Mouse (Mus musculus): Measurements from ENCODE around the gene Mpnd. TPM values are rescaled to one million over a fixed set of nuclear protein-coding genes. Genes with fewer than 3 reads are reported as not detected.
A peak's percentile ranks its signal among the peaks of the same experiment; 100 is the strongest.

The Mpnd gene
- polyA plus RNA-seq, 1 experiment from 2014 or later, result 191 TPM

DNA sequence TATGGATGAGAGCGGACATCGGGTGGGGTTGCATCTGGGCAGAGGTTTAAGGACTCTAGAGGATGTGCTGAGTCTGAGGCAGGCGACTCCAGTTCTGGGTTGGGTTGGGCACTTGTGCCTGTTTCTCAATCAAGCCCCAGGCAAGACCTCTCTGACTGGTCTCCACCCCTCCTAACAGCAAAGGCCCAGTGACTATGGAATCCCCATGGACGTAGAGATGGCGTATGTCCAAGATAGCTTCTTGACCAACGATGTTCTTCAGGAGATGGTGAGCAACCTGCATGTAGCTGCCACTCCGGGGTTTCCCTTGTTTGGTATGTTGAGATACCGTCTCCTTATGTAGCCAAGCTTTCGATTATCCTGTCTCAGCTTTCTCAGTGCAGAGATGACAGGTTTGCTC lies 9.8 kb downstream of the Mpnd start:
- Histone ChIP-seq H3K4me3 (no peak overlapping the region), H3K4me2 (replicated peaks) (no peak overlapping the region), H3K9me3 (no peaks in the 10 kb centered on the region), H3K27ac (replicated peaks) (no peak overlapping the region), H3K36me3 (peaks cover 74% of the 10 kb centered on the region), H3K27me3 (no peaks in the 10 kb centered on the region), H3K4me1 (peaks cover 17% of the 10 kb centered on the region), H3K9ac (replicated peaks) (no peak overlapping the region)
- no peak for ATAC-seq (replicated peaks)
- 92% methylated on average over 9 of the region's 9 CpGs for WGBS

DNA sequence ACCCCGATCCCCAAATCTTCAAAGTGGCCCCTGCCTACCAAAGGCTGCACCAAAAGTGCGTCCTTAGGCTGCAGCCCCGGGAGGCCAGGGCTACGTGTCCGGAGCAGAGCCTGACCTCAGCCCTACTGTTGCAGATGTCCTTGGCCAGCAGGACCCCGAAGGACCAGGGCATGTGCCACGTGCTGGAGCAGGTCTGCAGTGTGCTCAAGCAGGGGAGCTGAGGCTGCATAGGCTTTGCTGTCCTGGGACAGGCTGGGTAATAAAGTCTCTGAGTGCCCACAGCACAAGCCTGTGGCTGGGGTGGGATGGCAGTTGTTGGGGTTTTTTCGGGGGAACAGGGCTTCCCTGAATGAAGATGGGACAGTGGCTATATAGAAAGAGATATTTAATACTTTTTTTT lies 10.9 kb downstream of the Mpnd start:
- no peak overlapping the region for H3K9ac ChIP-seq (replicated peaks)

DNA sequence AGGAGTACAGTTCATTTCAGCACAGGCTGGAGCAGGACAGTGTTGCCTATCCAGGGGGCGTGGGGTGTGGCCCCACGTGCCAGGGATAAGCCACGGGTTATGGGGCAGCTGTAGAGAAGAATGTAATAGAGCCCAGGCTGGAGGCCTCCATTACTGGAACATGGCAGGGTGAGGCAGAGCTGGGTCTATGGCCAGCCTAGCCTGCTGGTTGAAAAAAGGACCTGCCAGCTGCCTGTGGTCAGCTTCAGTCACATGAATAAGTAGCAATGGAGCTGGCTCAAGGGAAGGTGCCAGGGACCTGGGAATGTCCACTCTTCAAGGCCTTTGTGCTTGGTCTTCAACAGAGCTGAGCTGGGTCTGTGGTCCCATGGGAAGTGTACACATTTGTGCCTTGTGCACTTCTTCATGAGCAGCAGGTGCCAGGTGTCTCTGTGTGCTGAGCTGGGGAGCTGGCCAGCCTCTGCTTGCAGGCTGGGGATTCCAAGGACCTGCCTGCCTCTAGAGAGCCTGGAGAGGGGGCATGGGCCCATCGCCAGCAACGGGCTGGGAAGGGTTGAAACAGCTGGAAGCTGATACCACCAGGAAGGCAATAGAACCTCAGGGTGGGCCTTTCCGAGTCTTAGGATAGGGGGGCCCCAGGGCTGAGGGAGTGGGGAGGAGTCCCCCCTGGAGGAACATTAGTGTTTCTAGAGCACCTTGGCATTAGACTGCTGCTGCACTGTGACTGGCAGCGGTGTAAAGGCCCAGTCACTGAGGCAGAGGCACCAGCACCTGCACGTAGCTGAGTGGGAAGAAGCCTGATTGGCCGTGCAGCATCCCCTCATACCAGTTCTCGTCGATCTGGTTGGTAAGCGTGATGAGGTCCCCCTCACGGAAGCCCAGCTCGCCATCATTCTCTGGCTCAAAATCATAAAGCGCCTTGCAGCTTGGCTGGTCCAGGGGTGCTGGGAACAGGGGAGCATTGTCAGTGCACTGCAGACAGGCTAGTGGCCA lies 11.6 kb downstream of the Mpnd start:
- 87% methylated on average over 15 of the region's 15 CpGs for WGBS
- Histone ChIP-seq H3K27ac (replicated peaks) (0 out of 2 replicates have a peak overlapping the region, but pooled peaks have one; percentile 16), H3K4me3 (no peak overlapping the region), H3K36me3 (peaks cover 65% of the 10 kb centered on the region), H3K4me2 (replicated peaks) (no peak overlapping the region), H3K4me1 (peaks cover 5% of the 10 kb centered on the region; the same call in 1 of the 2 replicates), H3K27me3 (no peaks in the 10 kb centered on the region), H3K9ac (replicated peaks) (no peak overlapping the region), H3K9me3 (no peaks in the 10 kb centered on the region)
- no peak for ATAC-seq (replicated peaks)

More for the DNA sequence above, 10.9 kb downstream of the Mpnd start:
- no peak for ATAC-seq (replicated peaks)
- Histone ChIP-seq H3K4me3 (no peak overlapping the region), H3K27ac (replicated peaks) (no peak overlapping the region), H3K9me3 (no peaks in the 10 kb centered on the region), H3K4me1 (peaks cover 7% of the 10 kb centered on the region), H3K27me3 (no peaks in the 10 kb centered on the region), H3K4me2 (replicated peaks) (no peak overlapping the region), H3K36me3 (peaks cover 72% of the 10 kb centered on the region)
- 86% methylated on average over 8 of the region's 8 CpGs for WGBS

DNA sequence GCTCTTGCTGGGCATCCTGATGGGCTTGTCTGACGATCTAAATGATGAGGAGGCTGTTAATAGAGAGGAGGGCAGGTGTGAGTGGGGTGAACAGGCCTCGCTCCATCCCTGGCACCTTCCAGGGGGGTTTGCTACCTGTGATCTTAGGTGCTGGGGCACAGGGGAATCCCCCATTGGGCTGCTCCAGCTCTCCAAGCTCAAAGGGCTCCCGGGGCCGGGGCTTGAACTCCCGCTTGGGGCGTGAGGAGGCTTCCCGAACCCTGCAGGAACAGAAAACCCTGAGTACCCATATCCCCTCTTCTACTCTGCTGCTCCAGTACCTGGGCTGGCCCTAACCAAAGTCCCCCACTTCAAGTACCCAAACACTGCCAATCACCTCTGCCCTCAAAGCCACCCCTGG lies 12.3 kb downstream of the Mpnd start:
- Histone ChIP-seq H3K27ac (replicated peaks) (0 out of 2 replicates have a peak overlapping the region, but pooled peaks have one; percentile 21), H3K9ac (replicated peaks) (no peak overlapping the region), H3K36me3 (peaks cover 60% of the 10 kb centered on the region), H3K9me3 (no peaks in the 10 kb centered on the region), H3K27me3 (no peaks in the 10 kb centered on the region), H3K4me2 (replicated peaks) (no peak overlapping the region), H3K4me1 (peaks cover 12% of the 10 kb centered on the region), H3K4me3 (no peak overlapping the region)
- WGBS, result 88% methylated on average over 7 of the region's 7 CpGs
- ATAC-seq (replicated peaks), result no peak

DNA sequence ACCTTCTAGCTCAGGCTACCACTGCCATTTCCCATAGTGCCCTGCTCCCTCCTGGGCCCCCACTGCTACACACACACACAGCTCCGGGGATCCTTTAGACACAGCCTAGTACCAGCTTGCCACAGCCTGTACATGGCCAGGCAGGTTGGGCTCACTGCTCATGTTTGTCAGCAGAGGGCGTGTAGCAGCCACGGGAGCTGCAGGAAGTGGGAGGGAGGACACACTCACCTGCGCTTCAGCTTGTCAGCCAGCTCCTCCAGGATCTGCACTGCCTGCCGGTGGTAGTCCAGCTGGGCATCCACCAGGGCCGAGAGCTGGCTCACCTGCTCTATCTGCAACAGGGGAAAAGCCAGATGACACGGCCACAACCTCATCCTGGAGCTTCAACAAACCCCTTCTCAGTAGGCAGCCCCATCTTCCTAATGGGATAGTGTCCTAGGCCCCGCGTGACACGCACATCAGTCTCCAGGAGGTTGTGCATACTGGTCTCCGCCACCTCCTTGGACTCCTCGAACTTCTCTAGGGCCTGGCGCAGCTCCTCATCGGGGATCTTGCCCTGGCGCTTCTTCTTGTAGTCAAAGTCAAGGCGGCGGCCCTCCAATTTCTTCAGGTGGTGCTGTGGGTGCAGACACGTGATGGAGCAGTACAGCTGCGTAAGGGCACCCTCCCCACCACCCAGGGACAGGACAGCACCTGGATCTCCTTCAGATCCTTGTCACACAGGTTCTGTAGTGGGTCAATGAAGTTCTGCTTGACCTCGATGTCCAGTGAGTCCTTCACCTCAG lies 13.0 kb downstream of the Mpnd start:
- H3K36me3 ChIP-seq, result peaks cover 54% of the 10 kb centered on the region
- 0 out of 2 replicates have a peak overlapping the region, but pooled peaks have one; percentile 21 for H3K27ac ChIP-seq (replicated peaks)
- WGBS, result 77% methylated on average over 20 of the region's 20 CpGs
- peaks cover 12% of the 10 kb centered on the region for H3K4me1 ChIP-seq
- H3K9ac ChIP-seq (replicated peaks), result no peak overlapping the region
- no peak overlapping the region for H3K4me3 ChIP-seq
- no peaks in the 10 kb centered on the region for H3K27me3 ChIP-seq
- H3K9me3 ChIP-seq, result no peaks in the 10 kb centered on the region
- ATAC-seq (replicated peaks), result no peak; the same call in 1 of the 2 replicates
- no peak overlapping the region for H3K4me2 ChIP-seq (replicated peaks)

DNA sequence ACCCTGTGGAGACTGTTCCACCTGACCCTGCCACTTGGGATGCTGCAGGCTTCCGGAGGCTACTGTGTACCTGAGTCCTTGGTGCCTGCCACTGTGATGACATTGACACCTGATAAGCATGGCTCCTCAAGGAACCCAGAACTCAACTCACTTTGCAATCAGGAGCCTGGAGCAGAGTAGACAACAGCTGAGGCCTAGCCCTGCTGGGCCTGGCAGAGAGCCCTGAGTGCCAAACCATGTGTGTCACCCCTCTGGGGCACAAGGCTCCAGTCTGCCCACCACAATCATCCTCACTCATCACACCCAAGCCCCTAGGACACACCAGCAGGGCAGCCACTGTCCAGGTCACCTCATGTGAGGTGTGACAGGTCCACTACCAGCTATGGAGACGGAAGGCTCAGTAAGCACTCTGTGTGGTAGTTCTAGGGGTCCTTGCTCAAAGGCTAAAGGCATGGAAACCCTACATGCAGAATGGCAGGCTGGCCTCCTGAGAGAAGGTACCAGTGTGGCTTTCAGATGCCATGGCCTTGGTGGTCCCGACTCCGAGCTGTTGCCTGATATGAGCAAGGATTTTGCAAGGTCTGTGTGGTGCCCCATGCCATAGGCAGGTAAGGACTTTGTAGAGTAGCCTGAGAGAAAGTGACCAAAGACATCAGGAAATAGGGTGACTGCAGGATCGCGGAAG lies 15.0 kb downstream of the Mpnd start:
- peaks cover 41% of the 10 kb centered on the region for H3K36me3 ChIP-seq

DNA sequence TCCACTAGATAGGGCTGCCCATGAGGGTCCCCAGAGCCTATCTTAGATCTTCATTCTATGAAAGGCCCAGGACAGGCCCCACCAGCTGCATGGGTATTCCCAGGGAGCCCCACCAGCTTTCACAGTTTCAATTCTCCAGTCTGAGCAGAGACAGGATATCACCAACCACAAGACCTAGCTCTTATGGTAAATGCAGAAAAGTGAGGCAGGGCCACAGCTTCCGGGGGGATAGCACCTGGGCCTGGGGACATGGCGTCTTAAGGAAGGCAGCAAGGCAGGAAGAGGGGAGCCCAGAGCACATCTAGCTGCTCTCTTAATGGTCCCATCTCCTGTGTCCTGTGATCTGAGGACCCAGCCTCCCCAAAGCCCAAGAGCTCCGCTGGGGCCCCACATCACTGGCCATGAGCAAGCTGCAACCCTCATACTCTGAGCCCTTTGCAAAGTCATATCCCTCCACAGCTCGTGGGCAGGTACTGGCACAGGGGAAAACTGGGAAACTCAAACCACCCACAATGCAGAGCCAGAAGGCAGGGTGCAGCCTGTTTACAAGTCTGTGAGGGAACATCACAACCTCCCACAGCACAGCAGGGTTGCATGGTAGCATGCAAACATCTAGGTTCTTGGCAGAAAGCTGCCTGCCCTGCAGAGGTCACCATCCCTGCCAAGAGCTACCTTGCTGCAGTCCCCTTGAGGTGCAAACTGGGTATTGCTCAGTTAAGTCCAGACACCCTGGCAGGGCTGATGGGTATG lies 15.8 kb downstream of the Mpnd start:
- Histone ChIP-seq H3K27ac (replicated peaks) (peak overlapping the region; percentile 11), H3K4me1 (peaks cover 12% of the 10 kb centered on the region), H3K36me3 (peaks cover 33% of the 10 kb centered on the region), H3K4me3 (no peak overlapping the region), H3K4me2 (replicated peaks) (no peak overlapping the region), H3K9ac (replicated peaks) (no peak overlapping the region), H3K9me3 (no peaks in the 10 kb centered on the region), H3K27me3 (no peaks in the 10 kb centered on the region)
- ATAC-seq (replicated peaks), result no peak
- 79% methylated on average over 4 of the region's 4 CpGs for WGBS

More for the DNA sequence above, 15.0 kb downstream of the Mpnd start:
- peak overlapping the region; percentile 11; the same call in 1 of the 2 replicates for H3K27ac ChIP-seq (replicated peaks)
- no peaks in the 10 kb centered on the region for H3K9me3 ChIP-seq
- no peak for ATAC-seq (replicated peaks)
- H3K4me3 ChIP-seq, result no peak overlapping the region
- no peaks in the 10 kb centered on the region for H3K27me3 ChIP-seq
- no peak overlapping the region for H3K9ac ChIP-seq (replicated peaks)
- no peak overlapping the region for H3K4me2 ChIP-seq (replicated peaks)
- H3K4me1 ChIP-seq, result peaks cover 12% of the 10 kb centered on the region
- 91% methylated on average over 6 of the region's 6 CpGs for WGBS

DNA sequence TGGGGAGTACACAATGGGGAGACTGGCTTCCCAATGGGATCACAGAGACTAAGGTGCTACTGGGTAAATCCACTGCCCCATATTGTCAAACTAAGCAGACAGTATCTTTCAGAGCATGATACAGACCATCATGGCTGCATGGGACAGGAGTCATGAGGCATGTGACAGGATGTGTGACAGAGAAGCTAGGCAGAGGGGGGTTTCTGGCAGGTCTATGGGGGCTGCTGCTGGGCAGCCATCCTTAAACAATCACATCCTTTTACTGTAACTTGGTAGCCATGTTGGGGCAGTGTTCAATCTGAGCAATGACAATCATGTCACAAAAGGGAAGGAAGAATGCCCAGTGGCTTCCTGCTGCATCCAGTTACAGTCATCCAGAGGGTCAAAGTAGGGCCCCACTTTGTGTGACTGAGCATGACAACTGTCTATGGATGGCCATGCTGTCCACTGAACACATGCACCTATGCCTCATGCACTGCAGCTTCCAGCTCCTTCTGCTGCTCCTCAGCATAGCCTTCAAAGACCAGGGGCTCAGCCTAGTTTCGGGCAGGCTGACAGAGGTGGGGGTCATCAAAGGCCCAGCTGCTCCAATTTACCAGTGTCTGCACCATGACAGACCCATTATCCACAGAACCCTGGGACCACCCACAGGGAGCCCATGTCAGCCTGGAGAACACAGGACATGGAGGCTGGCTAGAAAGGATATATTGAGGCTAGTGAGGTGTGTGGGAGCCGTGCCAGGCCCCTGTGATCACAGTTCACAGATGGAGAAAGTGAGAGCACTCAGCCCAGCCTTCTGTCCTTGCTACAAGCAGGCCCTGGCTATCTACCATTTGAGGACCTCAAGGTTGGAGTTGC lies 16.8 kb downstream of the Mpnd start:
- Histone ChIP-seq H3K27me3 (no peaks in the 10 kb centered on the region), H3K9ac (replicated peaks) (no peak overlapping the region), H3K27ac (replicated peaks) (0 out of 2 replicates have a peak overlapping the region, but pooled peaks have one; percentile 5), H3K4me3 (no peak overlapping the region), H3K9me3 (no peaks in the 10 kb centered on the region), H3K4me1 (peaks cover 12% of the 10 kb centered on the region), H3K4me2 (replicated peaks) (no peak overlapping the region), H3K36me3 (peaks cover 23% of the 10 kb centered on the region)
- ATAC-seq (replicated peaks), result no peak
- 59% methylated on average over 2 of the region's 2 CpGs for WGBS

DNA sequence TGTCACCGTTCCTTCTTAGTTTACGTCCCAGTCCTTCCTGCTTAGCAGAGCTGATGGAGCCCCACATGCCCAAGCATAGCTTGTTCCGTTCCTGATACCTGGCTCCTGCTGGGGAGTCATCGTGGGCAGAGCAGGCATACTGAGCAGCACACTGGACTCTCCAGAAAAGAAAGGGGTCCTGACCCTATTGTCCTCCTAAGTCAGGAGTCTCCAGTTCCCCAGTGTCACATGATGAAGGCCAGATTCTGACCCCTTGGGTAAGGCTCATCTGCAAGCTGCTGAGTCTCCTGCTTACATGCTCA lies 17.4 kb downstream of the Mpnd start:
- H3K36me3 ChIP-seq, result peaks cover 17% of the 10 kb centered on the region
- H3K27me3 ChIP-seq, result no peaks in the 10 kb centered on the region
- no peaks in the 10 kb centered on the region for H3K9me3 ChIP-seq
- ATAC-seq (replicated peaks), result no peak
- H3K9ac ChIP-seq (replicated peaks), result no peak overlapping the region
- H3K4me1 ChIP-seq, result peaks cover 12% of the 10 kb centered on the region
- no peak overlapping the region for H3K4me2 ChIP-seq (replicated peaks)
- no peak overlapping the region for H3K4me3 ChIP-seq
- 0 out of 2 replicates have a peak overlapping the region, but pooled peaks have one; percentile 5 for H3K27ac ChIP-seq (replicated peaks)
- WGBS, result 87% methylated on average over 4 of the region's 4 CpGs

DNA sequence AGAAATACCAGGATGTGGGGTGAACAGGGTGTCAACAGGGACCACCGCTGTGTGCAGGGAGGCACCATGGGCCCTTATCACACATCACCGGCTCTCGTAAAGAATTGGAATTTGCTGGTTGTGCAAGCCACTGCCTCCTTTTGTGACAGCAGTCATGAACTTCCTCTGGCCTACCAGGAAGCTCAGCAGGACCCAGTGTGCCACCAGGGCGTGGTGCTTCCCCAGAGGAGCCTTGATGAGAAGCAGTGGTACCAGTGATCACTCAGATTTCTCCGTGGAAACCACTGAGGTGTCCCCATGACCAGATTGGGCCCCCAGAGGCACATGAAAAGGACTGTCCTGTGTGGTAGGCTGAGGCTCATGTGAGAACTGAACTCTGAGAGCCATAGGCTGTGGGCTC lies 17.9 kb downstream of the Mpnd start:
- WGBS, result 82% methylated on average over 5 of the region's 5 CpGs
- Histone ChIP-seq H3K36me3 (peaks cover 13% of the 10 kb centered on the region), H3K4me1 (peaks cover 12% of the 10 kb centered on the region), H3K9me3 (no peaks in the 10 kb centered on the region), H3K4me2 (replicated peaks) (no peak overlapping the region), H3K27ac (replicated peaks) (no peak overlapping the region), H3K4me3 (no peak overlapping the region), H3K9ac (replicated peaks) (no peak overlapping the region), H3K27me3 (no peaks in the 10 kb centered on the region)
- no peak for ATAC-seq (replicated peaks)
